Mouse (Mus musculus) neural tube, embryonic 13.5 days (tissue): Measurements from ENCODE around the gene Armc3. TPM values are rescaled to one million over a fixed set of nuclear protein-coding genes. Genes with fewer than 3 reads are reported as not detected.
A peak's percentile ranks its signal among the peaks of the same experiment; 100 is the strongest.

ENCODE experiments used
- ATAC-seq: fragments of 200-750 bp; cut with Nextera tagmentation; 2 replicates; pipeline ENCODE4 v1.8.0; 2017; ENCODE audit warnings: low read depth, mild to moderate bottlenecking, moderate TSS enrichment, moderate library complexity
- H3K27ac ChIP-seq: fragments of 300-500 bp; sonication (generic); replicated peaks from 2 replicates; pipeline ENCODE4 v1.5.1; 2015; ENCODE audit warnings: moderate library complexity, mild to moderate bottlenecking, inconsistent platforms
- H3K27me3 ChIP-seq: fragments of 300-500 bp; sonication (generic); 2 replicates; pipeline ENCODE4 v1.6.1; 2015; ENCODE audit warnings: mild to moderate bottlenecking, inconsistent platforms
- H3K36me3 ChIP-seq: fragments of 300-500 bp; sonication (generic); 2 replicates; pipeline ENCODE4 v1.6.1; 2015; ENCODE audit warnings: mild to moderate bottlenecking, inconsistent platforms
- H3K4me1 ChIP-seq: fragments of 300-500 bp; sonication (generic); replicated peaks from 2 replicates; pipeline ENCODE4 v1.6.1; 2015; ENCODE audit warnings: inconsistent platforms
- H3K4me2 ChIP-seq: fragments of 300-500 bp; sonication (generic); 2 replicates; pipeline ENCODE4 v1.6.1; 2015; ENCODE audit warnings: inconsistent platforms, mild to moderate bottlenecking, moderate library complexity
- H3K4me3 ChIP-seq: fragments of 300-500 bp; sonication (generic); 2 replicates; pipeline ENCODE4 v1.5.1; 2015; ENCODE audit warnings: mild to moderate bottlenecking, inconsistent platforms
- H3K9ac ChIP-seq: fragments of 300-500 bp; sonication (generic); 2 replicates; pipeline ENCODE4 v1.6.1; 2015; ENCODE audit warnings: moderate library complexity, mild to moderate bottlenecking, inconsistent platforms
- H3K9me3 ChIP-seq: fragments of 300-500 bp; sonication (generic); 2 replicates; pipeline ENCODE4 v1.6.1; 2016; ENCODE audit warnings: inconsistent platforms
- WGBS: fragments of 180-500 bp; shearing (Covaris S2); methylation state at CpG from one replicate; pipeline ENCODE4 v1.1.7; 2015; 5-methylcytosine and 5-hydroxymethylcytosine counted together
- polyA plus RNA-seq: library from polyadenylated mRNA; unstranded; fragments of >200 nt; fragmentation: Nextera tagmentation; extraction: Ambion mirVana; gene quantifications from 2 replicates; pipeline ENCODE4 v1.2.1, GENCODE M21; 2015

Armc3 gene
- polyA plus RNA-seq, 1 experiment from 2014 or later: 0.57 TPM

- Histone ChIP-seq H3K4me2 (no peak overlapping the region), H3K27me3 (no peaks in the 10 kb centered on the region), H3K4me3 (no peak overlapping the region), H3K9ac (no peak overlapping the region), H3K36me3 (no peaks in the 10 kb centered on the region), H3K9me3 (no peaks in the 10 kb centered on the region), H3K4me1 (no peaks in the 10 kb centered on the region), H3K27ac (no peak overlapping the region)
- WGBS: 70% methylated on average over 9 of the region's 9 CpGs
- no peak for ATAC-seq
Measured at GRCm38 (mm10) chr2:19322448-19322847, 123.3 kb downstream of the Armc3 start.

GRCm38 (mm10) chr2:19326376-19326775 is 127.3 kb downstream of the Armc3 start:
- Histone ChIP-seq H3K4me3 (no peak overlapping the region), H3K9me3 (no peaks in the 10 kb centered on the region), H3K4me1 (no peaks in the 10 kb centered on the region), H3K4me2 (no peak overlapping the region), H3K27ac (no peak overlapping the region), H3K27me3 (no peaks in the 10 kb centered on the region), H3K9ac (no peak overlapping the region), H3K36me3 (no peaks in the 10 kb centered on the region)
- ATAC-seq: no peak
- 84% methylated on average over 1 of the region's 1 CpGs for WGBS

GRCm38 (mm10) chr2:19327811-19328210 is 128.7 kb downstream of the Armc3 start:
- Histone ChIP-seq H3K4me1 (no peaks in the 10 kb centered on the region), H3K9me3 (no peaks in the 10 kb centered on the region), H3K27me3 (no peaks in the 10 kb centered on the region), H3K4me2 (no peak overlapping the region), H3K4me3 (no peak overlapping the region), H3K27ac (no peak overlapping the region), H3K36me3 (no peaks in the 10 kb centered on the region), H3K9ac (no peak overlapping the region)
- WGBS: 86% methylated on average over 4 of the region's 4 CpGs
- ATAC-seq: no peak

- 0 out of 2 replicates have a peak overlapping the region, but pooled peaks have one; percentile 18 for H3K9ac ChIP-seq
- ATAC-seq: peak; percentile 44; the same call in 1 of the 2 replicates
- H3K9me3 ChIP-seq: no peaks in the 10 kb centered on the region
- H3K27ac ChIP-seq: no peak overlapping the region
- H3K36me3 ChIP-seq: no peaks in the 10 kb centered on the region
- peak overlapping the region; percentile 15; the same call in 1 of the 2 replicates for H3K4me3 ChIP-seq
- peak overlapping the region; percentile 27 for H3K4me2 ChIP-seq
- H3K4me1 ChIP-seq: no peaks in the 10 kb centered on the region
- H3K27me3 ChIP-seq: no peaks in the 10 kb centered on the region; the same call in 1 of the 2 replicates
- 43% methylated on average over 10 of the region's 10 CpGs for WGBS
Measured at GRCm38 (mm10) chr2:19343901-19344635, 145.0 kb downstream of the Armc3 start.

- peak overlapping the region; percentile 15 for H3K4me3 ChIP-seq
- 29% methylated on average over 20 of the region's 20 CpGs for WGBS
- peak overlapping the region; percentile 18; the same call in 1 of the 2 replicates for H3K9ac ChIP-seq
- no peaks in the 10 kb centered on the region for H3K4me1 ChIP-seq
- no peaks in the 10 kb centered on the region; the same call in 1 of the 2 replicates for H3K27me3 ChIP-seq
- H3K9me3 ChIP-seq: no peaks in the 10 kb centered on the region
- H3K36me3 ChIP-seq: no peaks in the 10 kb centered on the region
- peak; percentile 95 for ATAC-seq
- H3K4me2 ChIP-seq: peak overlapping the region; percentile 27
- H3K27ac ChIP-seq: no peak overlapping the region
Measured at GRCm38 (mm10) chr2:19344636-19345413, 145.7 kb downstream of the Armc3 start.

- no peaks in the 10 kb centered on the region; the same call in 1 of the 2 replicates for H3K27me3 ChIP-seq
- 81% methylated on average over 5 of the region's 5 CpGs for WGBS
- H3K27ac ChIP-seq: no peak overlapping the region
- 0 out of 2 replicates have a peak overlapping the region, but pooled peaks have one; percentile 18 for H3K9ac ChIP-seq
- no peaks in the 10 kb centered on the region for H3K4me1 ChIP-seq
- no peaks in the 10 kb centered on the region for H3K36me3 ChIP-seq
- H3K4me3 ChIP-seq: 0 out of 2 replicates have a peak overlapping the region, but pooled peaks have one; percentile 15
- peak; percentile 55 for ATAC-seq
- H3K4me2 ChIP-seq: peak overlapping the region; percentile 27
- no peaks in the 10 kb centered on the region for H3K9me3 ChIP-seq
Measured at GRCm38 (mm10) chr2:19345414-19345964, 146.4 kb downstream of the Armc3 start.

GRCm38 (mm10) chr2:19348454-19348853 is 149.4 kb downstream of the Armc3 start:
- Histone ChIP-seq H3K27me3 (no peaks in the 10 kb centered on the region; the same call in 1 of the 2 replicates), H3K27ac (no peak overlapping the region), H3K9ac (no peak overlapping the region), H3K36me3 (no peaks in the 10 kb centered on the region), H3K4me2 (no peak overlapping the region), H3K9me3 (no peaks in the 10 kb centered on the region), H3K4me1 (no peaks in the 10 kb centered on the region), H3K4me3 (no peak overlapping the region)
- WGBS: 90% methylated on average over 3 of the region's 3 CpGs
- ATAC-seq: no peak

- H3K9ac ChIP-seq: no peak overlapping the region
- H3K4me1 ChIP-seq: no peaks in the 10 kb centered on the region
- H3K36me3 ChIP-seq: no peaks in the 10 kb centered on the region
- H3K9me3 ChIP-seq: no peaks in the 10 kb centered on the region
- no peak overlapping the region for H3K4me3 ChIP-seq
- no peak overlapping the region for H3K27ac ChIP-seq
- ATAC-seq: no peak
- H3K4me2 ChIP-seq: no peak overlapping the region
- H3K27me3 ChIP-seq: no peaks in the 10 kb centered on the region; the same call in 1 of the 2 replicates
- WGBS: 88% methylated on average over 5 of the region's 5 CpGs
Measured at GRCm38 (mm10) chr2:19350167-19350566, 151.1 kb downstream of the Armc3 start.

- Histone ChIP-seq H3K4me1 (no peaks in the 10 kb centered on the region), H3K4me2 (no peak overlapping the region), H3K36me3 (no peaks in the 10 kb centered on the region), H3K9ac (no peak overlapping the region), H3K27ac (no peak overlapping the region), H3K27me3 (no peaks in the 10 kb centered on the region; the same call in 1 of the 2 replicates), H3K9me3 (no peaks in the 10 kb centered on the region), H3K4me3 (no peak overlapping the region)
- no peak for ATAC-seq
- 82% methylated on average over 1 of the region's 1 CpGs for WGBS
Measured at GRCm38 (mm10) chr2:19351615-19352253, 152.6 kb downstream of the Armc3 start.

- H3K27me3 ChIP-seq: no peaks in the 10 kb centered on the region; the same call in 1 of the 2 replicates
- H3K4me3 ChIP-seq: no peak overlapping the region
- no peak overlapping the region for H3K4me2 ChIP-seq
- H3K36me3 ChIP-seq: no peaks in the 10 kb centered on the region
- 91% methylated on average over 2 of the region's 2 CpGs for WGBS
- H3K9me3 ChIP-seq: no peaks in the 10 kb centered on the region
- H3K27ac ChIP-seq: no peak overlapping the region
- H3K9ac ChIP-seq: no peak overlapping the region
- no peak for ATAC-seq
- H3K4me1 ChIP-seq: no peaks in the 10 kb centered on the region
Measured at GRCm38 (mm10) chr2:19353158-19353557, 154.1 kb downstream of the Armc3 start.
